Mouse (Mus musculus): Measurements from ENCODE around the gene Pgm2l1.

Gene Pgm2l1

DNA sequence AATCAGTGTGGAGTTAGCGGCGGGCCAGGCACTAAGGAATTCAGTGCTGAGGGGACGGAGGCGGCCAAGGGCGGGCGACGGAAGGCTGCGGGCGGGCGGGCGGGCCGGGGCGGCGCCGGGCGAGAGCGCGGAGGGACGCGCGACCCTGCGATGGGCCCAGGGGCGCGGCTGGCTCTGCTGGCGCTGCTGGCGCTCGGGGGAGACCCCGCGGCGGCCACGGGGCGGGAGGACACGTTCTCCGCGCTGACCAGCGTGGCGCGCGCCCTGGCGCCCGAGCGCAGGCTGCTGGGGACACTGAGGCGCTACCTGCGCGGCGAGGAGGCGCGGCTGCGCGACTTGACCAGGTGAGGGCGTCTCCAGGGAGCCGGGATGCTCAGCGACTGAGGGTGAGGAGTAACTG, 58.2 kb downstream of the Pgm2l1 start, which contains the start of gene P4ha3:
Gene P4ha3, plus strand, starts transcription at position 138 of the 400 bp plus-strand sequence.
- ATAC-seq (ENCODE audit: insufficient number of reproducible peaks, low FRiP score, low TSS enrichment), result no peak

DNA sequence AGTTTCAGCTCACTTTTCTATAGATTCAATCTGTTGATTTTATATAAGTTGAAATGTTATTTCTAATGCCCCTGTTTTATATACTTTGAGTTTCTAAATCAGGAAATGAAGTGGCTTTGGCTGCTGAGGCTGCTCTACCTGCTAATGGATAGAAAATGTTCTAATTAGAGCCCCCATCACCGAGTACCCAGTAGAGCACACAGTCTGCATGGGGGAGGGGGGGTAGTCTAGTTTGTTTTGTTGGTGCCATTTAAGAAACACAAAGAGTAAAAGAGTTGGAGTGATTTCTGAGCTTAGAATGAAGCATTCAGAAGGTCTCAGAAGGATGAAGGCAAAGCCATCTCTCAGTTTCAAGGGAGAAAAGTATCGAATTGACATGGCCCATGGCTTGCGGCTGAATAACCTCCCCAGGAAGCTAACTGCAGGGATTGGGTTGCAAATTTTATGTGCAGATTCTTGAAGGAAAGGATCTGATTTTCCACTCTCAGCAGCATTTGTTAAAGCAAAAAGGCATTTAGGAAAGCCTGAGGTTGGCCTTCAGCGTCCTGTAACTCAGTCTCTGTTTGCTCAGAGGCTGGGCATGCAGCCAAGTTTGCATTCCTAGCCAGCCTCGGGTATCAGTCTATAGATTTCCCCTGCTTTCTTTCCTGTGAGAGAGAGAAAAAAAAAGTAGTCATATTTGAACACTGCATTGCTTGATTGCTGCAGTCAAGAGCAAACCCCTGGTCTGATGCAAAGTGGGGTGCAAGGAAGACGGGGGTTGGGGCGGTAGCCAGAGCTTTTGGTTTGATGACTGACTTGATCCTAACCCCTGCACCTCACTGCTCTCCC, 60.8 kb downstream of the Pgm2l1 start:
- ATAC-seq (ENCODE audit: insufficient number of reproducible peaks, low FRiP score, low TSS enrichment), result no peak

DNA sequence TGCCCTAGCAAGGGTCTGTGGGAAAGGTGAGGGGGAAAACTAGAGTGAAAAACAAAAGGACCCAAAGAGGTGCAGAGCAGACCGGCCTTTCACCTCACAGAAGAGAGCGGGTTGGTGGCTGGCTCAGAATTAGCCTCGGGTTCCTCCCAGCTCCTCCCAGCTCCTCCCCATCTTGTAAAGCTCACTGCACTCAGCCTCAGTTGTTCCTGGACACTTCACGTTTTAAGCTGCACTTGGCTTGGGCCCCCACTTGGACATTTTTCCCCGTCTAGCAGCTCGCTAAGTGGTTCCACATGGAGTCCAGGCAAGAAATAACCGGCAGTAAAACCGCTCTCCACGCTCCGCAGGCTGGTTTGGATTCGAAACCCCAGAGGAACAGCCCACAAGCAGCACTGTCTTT, 61.4 kb downstream of the Pgm2l1 start:
- no peak for ATAC-seq (ENCODE audit: insufficient number of reproducible peaks, low FRiP score, low TSS enrichment)

DNA sequence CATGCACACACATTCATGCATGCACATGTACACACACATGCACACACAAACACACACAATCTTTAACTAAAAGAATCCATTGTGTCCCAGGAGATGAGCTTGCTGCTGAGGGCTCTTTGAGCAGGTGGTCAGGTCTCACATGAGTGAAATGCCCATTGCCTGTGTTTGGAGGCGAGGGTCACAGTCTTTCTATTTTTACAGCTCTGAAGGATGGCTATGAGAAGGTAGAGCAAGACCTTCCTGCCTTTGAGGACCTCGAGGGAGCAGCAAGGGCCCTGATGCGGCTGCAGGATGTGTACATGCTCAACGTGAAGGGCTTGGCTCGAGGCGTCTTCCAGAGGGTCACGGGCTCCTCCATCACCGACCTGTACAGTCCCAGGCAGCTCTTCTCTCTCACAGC, 66.4 kb downstream of the Pgm2l1 start:
- no peak for ATAC-seq (ENCODE audit: insufficient number of reproducible peaks, low FRiP score, low TSS enrichment)

GRCm38 (mm10) chr7:100295745-100296144, 68.6 kb downstream of the Pgm2l1 start:
- no peak for ATAC-seq (ENCODE audit: insufficient number of reproducible peaks, low FRiP score, low TSS enrichment)

DNA sequence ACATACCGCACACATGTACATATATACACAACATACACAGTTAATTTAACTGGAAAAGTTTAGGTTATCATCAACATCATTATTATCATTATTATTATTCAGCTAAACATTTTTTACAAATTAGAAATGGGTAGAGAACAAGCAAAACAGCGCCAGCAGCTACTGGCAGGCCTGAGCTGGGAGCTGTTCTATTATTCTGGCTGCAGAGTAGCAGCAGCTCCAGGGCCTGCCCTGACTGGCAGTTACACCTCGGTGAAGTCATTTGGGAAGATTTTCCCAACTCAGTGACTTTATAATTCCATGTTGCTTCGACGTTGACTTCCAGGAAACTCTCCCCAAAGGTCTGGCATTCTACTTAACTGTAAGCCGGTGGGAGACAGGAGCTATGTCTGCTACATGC, 69.5 kb downstream of the Pgm2l1 start:
- no peak for ATAC-seq (ENCODE audit: insufficient number of reproducible peaks, low FRiP score, low TSS enrichment)

DNA sequence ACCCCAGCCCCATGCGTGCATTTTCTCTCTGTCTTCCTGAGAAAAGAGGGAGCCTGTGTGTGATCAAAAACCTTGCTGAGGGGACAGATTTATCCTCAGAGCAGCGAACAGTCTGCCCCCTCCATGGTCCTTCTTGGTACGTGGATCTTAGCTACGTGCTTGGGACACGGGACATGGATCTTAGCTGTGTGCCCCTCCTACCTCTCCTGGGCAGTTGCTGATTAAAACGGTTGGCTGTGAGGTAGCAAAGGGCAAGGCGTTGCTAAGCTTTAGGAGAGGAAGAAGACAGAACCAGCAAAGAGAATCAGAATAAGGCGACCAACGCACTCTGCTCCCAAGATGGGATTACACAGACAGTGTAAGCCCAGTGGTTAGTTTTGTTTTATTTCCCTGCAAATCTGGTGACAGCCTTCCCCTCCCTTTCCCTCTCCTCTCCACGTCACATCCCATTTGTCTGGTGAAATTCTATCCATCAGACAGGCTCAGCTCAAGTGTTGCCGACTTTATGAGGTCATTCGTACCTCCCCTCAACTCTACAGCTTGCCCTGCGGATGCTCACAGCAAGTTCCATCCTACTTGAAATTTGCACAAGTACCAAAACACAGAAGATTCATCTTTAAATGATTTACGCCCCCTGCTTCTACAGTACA, 71.8 kb downstream of the Pgm2l1 start:
- ATAC-seq (ENCODE audit: insufficient number of reproducible peaks, low FRiP score, low TSS enrichment), result no peak

- ATAC-seq (ENCODE audit: insufficient number of reproducible peaks, low FRiP score, low TSS enrichment), result no peak
These were observed 74.2 kb downstream of the Pgm2l1 start for GRCm38 (mm10) chr7:100301390-100301789.

- ATAC-seq (ENCODE audit: insufficient number of reproducible peaks, low FRiP score, low TSS enrichment), result no peak
These were observed 75.1 kb downstream of the Pgm2l1 start for GRCm38 (mm10) chr7:100302316-100302715.

GRCm38 (mm10) chr7:100305894-100306293, 78.7 kb downstream of the Pgm2l1 start:
- ATAC-seq (ENCODE audit: insufficient number of reproducible peaks, low FRiP score, low TSS enrichment), result no peak

DNA sequence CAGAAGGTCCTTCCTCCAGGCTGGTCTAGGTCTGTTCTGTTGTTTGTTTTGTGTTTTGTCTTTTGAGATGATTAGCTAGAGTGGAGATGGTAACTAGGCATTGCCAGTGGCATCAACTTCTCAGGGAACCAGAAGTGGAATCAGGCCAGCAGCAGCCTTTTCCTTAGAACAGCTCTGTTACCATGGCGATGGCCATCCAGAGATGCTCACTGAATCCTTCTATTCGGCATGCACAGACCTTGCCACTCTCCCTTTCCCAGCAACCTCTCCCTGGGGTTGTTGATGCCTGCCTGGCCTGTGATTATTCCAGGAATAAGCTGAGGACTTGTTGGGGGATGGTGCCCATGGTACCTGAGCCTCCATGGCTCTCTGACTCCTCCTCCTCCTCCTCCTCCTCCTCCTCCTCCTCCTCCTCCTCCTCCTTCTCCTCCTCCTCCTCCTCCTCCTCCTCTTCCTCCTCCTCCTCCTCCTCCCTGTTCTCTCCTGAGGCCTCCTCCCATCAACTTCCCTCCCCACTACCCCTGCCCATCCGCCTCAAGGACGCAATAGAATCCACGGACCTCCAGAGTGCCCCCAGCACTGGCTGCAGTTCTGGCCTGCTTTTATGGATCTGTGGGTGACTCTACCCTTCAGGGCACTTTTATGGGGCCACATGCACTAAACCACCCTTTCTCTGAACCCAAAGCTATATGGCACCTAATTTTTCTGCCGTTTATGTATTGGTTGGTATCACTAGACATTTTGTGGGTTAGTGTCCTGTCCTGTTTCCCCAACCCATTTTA, 80.9 kb downstream of the Pgm2l1 start:
- ATAC-seq (ENCODE audit: insufficient number of reproducible peaks, low FRiP score, low TSS enrichment), result no peak

DNA sequence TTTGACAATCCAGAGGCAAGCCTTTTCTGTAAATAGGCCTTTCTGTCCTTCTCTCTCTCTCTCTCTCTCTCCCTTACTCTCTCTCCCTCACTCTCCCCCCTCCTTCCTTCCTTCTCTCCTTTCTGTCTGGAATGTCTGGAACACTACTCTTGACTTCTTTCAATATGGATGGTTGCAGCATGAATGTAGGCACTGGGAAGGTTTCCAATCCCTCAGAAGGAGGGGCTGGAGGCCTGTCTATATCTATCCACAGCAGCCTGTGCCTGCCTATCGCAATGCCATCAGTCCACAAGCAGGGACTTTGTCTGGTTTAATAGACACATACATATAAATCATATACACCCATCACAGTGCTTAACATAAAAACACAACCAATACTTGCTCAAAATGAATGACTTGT, 82.0 kb downstream of the Pgm2l1 start:
- no peak for ATAC-seq (ENCODE audit: insufficient number of reproducible peaks, low FRiP score, low TSS enrichment)

DNA sequence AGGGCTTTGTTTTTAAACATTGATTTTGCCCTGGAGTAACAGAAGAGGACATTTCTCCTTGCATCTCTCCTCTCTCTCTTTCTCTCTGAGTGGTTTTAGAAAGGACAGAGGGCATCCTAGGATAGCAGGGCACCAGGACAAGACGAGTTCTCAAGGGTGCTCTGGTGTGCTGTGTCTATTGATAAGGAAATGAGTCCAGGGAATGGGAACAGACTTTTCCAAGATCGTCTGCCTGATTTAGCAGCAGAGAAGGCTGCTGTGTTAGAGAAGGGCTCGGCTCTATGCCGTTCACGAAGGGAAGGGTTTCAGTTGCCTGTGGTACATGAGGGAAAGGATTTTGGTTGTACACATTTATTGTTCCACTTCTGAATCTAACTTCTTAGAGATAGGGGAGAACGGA, 82.5 kb downstream of the Pgm2l1 start:
- no peak for ATAC-seq (ENCODE audit: insufficient number of reproducible peaks, low FRiP score, low TSS enrichment)

- ATAC-seq (ENCODE audit: insufficient number of reproducible peaks, low FRiP score, low TSS enrichment), result no peak
These were observed 83.1 kb downstream of the Pgm2l1 start for GRCm38 (mm10) chr7:100310290-100310689.

DNA sequence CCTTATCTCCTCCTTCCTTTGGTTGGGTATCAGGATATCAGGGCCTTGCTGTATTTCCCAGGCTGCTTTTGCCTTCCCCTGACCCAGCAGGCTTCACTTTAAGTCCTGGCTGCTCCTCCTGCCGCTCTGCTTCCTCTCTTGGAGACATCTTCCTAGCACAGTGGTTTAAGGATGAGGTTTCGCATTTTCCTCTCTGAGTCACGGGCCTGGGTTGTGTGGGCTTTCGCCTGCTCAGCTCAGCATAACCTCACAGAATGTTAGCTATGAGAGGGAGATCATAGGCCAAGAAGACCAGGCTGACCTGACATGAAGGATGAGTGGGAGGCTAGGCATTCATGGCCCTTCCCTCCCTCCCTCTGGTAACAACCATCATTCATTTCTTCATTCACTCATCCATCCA, 85.5 kb downstream of the Pgm2l1 start:
- ATAC-seq (ENCODE audit: insufficient number of reproducible peaks, low FRiP score, low TSS enrichment), result no peak

DNA sequence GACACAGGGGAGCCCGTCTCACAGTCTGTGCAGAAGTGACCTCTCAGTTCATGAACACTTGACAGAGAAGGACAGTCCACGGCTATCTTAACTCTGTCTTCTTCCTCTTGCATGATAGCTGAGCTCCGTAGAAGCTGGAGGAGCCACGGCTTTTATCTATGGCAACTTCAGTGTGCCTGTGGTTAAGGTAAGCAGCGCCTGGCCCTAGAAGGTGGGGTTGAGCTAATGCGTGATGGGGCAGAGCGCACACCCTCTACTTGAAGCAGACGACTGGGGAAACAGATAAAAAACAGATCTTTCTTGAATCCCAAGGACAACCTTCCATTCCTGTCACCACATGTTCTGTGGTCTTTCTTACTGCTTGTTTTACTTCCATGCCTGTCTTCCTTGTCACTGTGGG, 89.7 kb downstream of the Pgm2l1 start:
- no peak for ATAC-seq (ENCODE audit: insufficient number of reproducible peaks, low FRiP score, low TSS enrichment)

DNA sequence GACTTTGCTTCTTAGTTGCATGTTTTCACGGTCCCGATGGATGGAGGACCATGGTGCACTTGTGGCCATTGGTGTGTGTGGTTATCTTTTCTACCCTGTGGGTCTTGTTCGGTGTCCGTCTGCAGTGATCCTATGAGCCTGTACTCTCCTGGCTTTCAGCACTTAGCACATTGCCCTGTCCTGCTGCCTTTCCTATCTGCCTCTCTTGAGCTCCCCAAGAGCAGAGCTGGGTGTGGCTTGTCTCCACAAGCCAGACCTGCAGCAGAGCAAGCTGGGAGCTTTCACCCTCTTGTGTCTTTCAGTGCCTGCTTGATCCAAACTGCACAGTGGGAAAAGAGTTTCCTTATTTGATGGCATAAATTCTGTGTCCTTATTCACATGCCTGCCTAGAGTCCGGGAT, 90.3 kb downstream of the Pgm2l1 start:
- ATAC-seq (ENCODE audit: insufficient number of reproducible peaks, low FRiP score, low TSS enrichment), result no peak

DNA sequence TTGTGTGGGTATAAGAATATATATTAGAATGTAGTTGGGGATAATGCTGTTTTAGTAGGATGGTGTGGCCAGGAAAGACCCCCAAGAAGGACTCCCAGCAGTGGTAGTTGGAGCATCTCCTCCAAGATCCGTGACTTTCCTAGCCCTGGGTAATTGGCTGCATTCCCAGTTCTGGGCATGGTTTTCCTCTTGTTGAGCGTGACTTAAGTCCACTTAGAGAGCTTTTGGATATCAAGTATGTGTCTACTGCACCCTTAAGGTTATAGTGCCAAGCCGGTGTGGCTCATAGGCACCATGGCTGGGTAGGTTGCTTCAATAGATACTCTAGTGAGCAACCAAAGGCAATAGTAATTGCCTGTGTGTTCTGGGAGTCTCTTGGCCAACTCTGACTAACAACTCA, 96.5 kb downstream of the Pgm2l1 start:
- ATAC-seq (ENCODE audit: insufficient number of reproducible peaks, low FRiP score, low TSS enrichment), result no peak

GRCm38 (mm10) chr7:100325482-100325881, 98.3 kb downstream of the Pgm2l1 start:
- no peak for ATAC-seq (ENCODE audit: insufficient number of reproducible peaks, low FRiP score, low TSS enrichment)

- ATAC-seq (ENCODE audit: insufficient number of reproducible peaks, low FRiP score, low TSS enrichment), result no peak
These were observed 100.3 kb downstream of the Pgm2l1 start for GRCm38 (mm10) chr7:100327514-100327913.
